Mouse (Mus musculus) testis, adult 2 months (tissue): ENCODE results near the gene Parva.

Experiments used
- CTCF ChIP-seq: fragments of 200-500 bp; IDR thresholded peaks from 2 replicates; pipeline ENCODE4 v1.5.1; 2012; ENCODE audit warnings: low read depth, mild to moderate bottlenecking, inconsistent platforms, low read length, moderate library complexity; ENCODE audit not compliant: control insufficient read depth, insufficient read depth, insufficient replicate concordance
- POLR2A ChIP-seq: fragments of 200-500 bp; IDR thresholded peaks from 2 replicates; pipeline ENCODE4 v1.6.1; 2012; ENCODE audit warnings: low read depth, mild to moderate bottlenecking, inconsistent platforms, low read length, moderate library complexity; ENCODE audit not compliant: control insufficient read depth

DNA sequence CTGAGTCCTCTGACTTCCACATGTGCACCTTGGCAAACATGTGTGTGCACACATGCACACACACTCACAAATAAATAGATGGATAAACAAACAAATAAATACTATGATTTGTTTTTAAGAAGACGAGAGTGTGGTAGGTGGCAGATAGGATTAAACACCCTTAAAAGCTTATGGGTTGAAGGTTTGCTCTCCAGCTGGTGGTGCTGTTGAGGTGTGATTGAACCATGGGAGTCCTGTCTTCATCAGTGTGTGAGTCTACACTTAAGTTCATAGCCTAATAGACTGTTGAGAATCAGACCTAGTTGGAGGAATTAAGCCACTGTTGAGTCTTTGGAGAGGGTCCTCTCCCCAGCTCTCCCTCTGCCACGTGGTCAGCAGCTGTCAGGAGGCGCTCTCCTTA, 38.6 kb downstream of the Parva start:
- no peak for TF ChIP-seq CTCF
- no peak for TF ChIP-seq POLR2A
